Mouse (Mus musculus): ENCODE measurements around the gene Zfp740. TPM values are rescaled to one million over a fixed set of nuclear protein-coding genes. Genes with fewer than 3 reads are reported as not detected.

The Zfp740 gene
- total RNA-seq, 2 experiments from 2014 or later, result 32.2 to 35.9 TPM

GRCm38 (mm10) chr15:102191699-102192098 lies 11.3 kb upstream of the Zfp740 start:
- DNase-seq, result no peak
- intact Hi-C loops (cut with DNase I), result no loop called here

- no peak for DNase-seq
- intact Hi-C loops (cut with DNase I), result no loop called here
These were observed 10.7 kb upstream of the Zfp740 start for GRCm38 (mm10) chr15:102192271-102192812.

GRCm38 (mm10) chr15:102192820-102193386 lies 10.1 kb upstream of the Zfp740 start:
- no peak for DNase-seq
- intact Hi-C loops (cut with DNase I), result no loop called here

GRCm38 (mm10) chr15:102193652-102194051 lies 9.4 kb upstream of the Zfp740 start:
- intact Hi-C loops (cut with DNase I), result no loop called here
- no peak for DNase-seq

GRCm38 (mm10) chr15:102194439-102194838 lies 8.6 kb upstream of the Zfp740 start:
- DNase-seq, result no peak
- intact Hi-C loops (cut with DNase I), result no loop called here

GRCm38 (mm10) chr15:102195373-102195772 lies 7.7 kb upstream of the Zfp740 start:
- intact Hi-C loops (cut with DNase I), result no loop called here
- no peak for DNase-seq

- no peak for DNase-seq
- intact Hi-C loops (cut with DNase I), result no loop called here
These were observed 4.2 kb upstream of the Zfp740 start for GRCm38 (mm10) chr15:102198841-102199240.

- DNase-seq, result peak in 1 of 2 experiments; percentile 71
- intact Hi-C loops (cut with DNase I), result loop anchor here (2.0 kb wide), 1 partner anchor 75 kb away; the partner anchor contains the start of gene Mfsd5
These were observed 859 bp downstream of the Zfp740 start for GRCm38 (mm10) chr15:102203835-102204381.

GRCm38 (mm10) chr15:102204674-102205505 lies 1.8 kb downstream of the Zfp740 start, which contains the start of gene Csad:
Gene Csad (minus strand): TSS chr15:102204724.
- no peak for DNase-seq
- intact Hi-C loops (cut with DNase I), result no loop called here

GRCm38 (mm10) chr15:102205779-102206178 lies 2.7 kb downstream of the Zfp740 start:
- intact Hi-C loops (cut with DNase I), result no loop called here
- DNase-seq, result no peak

GRCm38 (mm10) chr15:102207351-102207750 lies 4.3 kb downstream of the Zfp740 start:
- intact Hi-C loops (cut with DNase I), result no loop called here
- no peak for DNase-seq

GRCm38 (mm10) chr15:102208092-102208561 lies 5.1 kb downstream of the Zfp740 start:
- DNase-seq, result no peak
- intact Hi-C loops (cut with DNase I), result no loop called here

GRCm38 (mm10) chr15:102209114-102209513 lies 6.1 kb downstream of the Zfp740 start:
- intact Hi-C loops (cut with DNase I), result no loop called here
- DNase-seq, result no peak

GRCm38 (mm10) chr15:102210816-102211215 lies 7.8 kb downstream of the Zfp740 start:
- no peak for DNase-seq
- intact Hi-C loops (cut with DNase I), result no loop called here

- intact Hi-C loops (cut with DNase I), result no loop called here
- DNase-seq, result no peak
These were observed 8.8 kb downstream of the Zfp740 start for GRCm38 (mm10) chr15:102211895-102212294.

GRCm38 (mm10) chr15:102214132-102214531 lies 11.1 kb downstream of the Zfp740 start:
- intact Hi-C loops (cut with DNase I), result no loop called here
- no peak for DNase-seq

- intact Hi-C loops (cut with DNase I), result no loop called here
- no peak for DNase-seq
These were observed 12.6 kb downstream of the Zfp740 start for GRCm38 (mm10) chr15:102215624-102216023.

GRCm38 (mm10) chr15:102216459-102217228 lies 13.6 kb downstream of the Zfp740 start:
- intact Hi-C loops (cut with DNase I), result no loop called here
- DNase-seq, result no peak

- DNase-seq, result no peak
- intact Hi-C loops (cut with DNase I), result no loop called here
These were observed 14.3 kb downstream of the Zfp740 start for GRCm38 (mm10) chr15:102217325-102217724.

- intact Hi-C loops (cut with DNase I), result loop anchor here (5.0 kb wide), 1 partner anchor 235 kb away; no protein-coding TSS in a partner anchor
- DNase-seq, result no peak
These were observed 19.3 kb downstream of the Zfp740 start for GRCm38 (mm10) chr15:102222386-102222785.

All from heart, postnatal 36 days (tissue).